Mouse (Mus musculus): Measurements from ENCODE around the gene Itga5. TPM values are rescaled to one million over a fixed set of nuclear protein-coding genes. Genes with fewer than 3 reads are reported as not detected.

Gene Itga5
- polyA plus RNA-seq, 1 experiment from 2014 or later, result 19.6 TPM

- Histone ChIP-seq H3K27ac (ENCODE audit: low read length) (no peak overlapping the region), H3K27me3 (ENCODE audit: control insufficient read depth, insufficient read depth, low read depth, low read length) (peaks cover 22% of the 10 kb centered on the region), H3K9me3 (replicated peaks; ENCODE audit: control insufficient read depth, low read length) (no peaks in the 10 kb centered on the region), H3K4me3 (ENCODE audit: low read depth, low read length) (peak overlapping the region; percentile 66), H3K9ac (ENCODE audit: low read depth, low read length) (peak overlapping the region; percentile 44), H3K4me2 (ENCODE audit: low read depth, low read length) (peak overlapping the region; percentile 82), H3K36me3 (ENCODE audit: control insufficient read depth, insufficient read depth) (no peaks in the 10 kb centered on the region), H3K4me1 (ENCODE audit: control insufficient read depth, low read depth, low read length) (peaks cover 21% of the 10 kb centered on the region)
- under 1% methylated on average over 27 of the region's 31 CpGs for WGBS (ENCODE audit: insufficient replicate concordance)
- ATAC-seq (ENCODE audit: low read depth), result peak; percentile 45
Observed at GRCm38 (mm10) chr15:103339166-103339960, 27.2 kb downstream of the Itga5 start.

GRCm38 (mm10) chr15:103338829-103339165, 27.8 kb downstream of the Itga5 start:
- H3K4me2 ChIP-seq (ENCODE audit: low read depth, low read length), result no peak overlapping the region
- peaks cover 21% of the 10 kb centered on the region for H3K4me1 ChIP-seq (ENCODE audit: control insufficient read depth, low read depth, low read length)
- H3K27me3 ChIP-seq (ENCODE audit: control insufficient read depth, insufficient read depth, low read depth, low read length), result peaks cover 22% of the 10 kb centered on the region
- WGBS (ENCODE audit: insufficient replicate concordance), result 25% methylated on average over 4 of the region's 4 CpGs
- no peak for ATAC-seq (ENCODE audit: low read depth)
- H3K36me3 ChIP-seq (ENCODE audit: control insufficient read depth, insufficient read depth), result no peaks in the 10 kb centered on the region
- H3K27ac ChIP-seq (ENCODE audit: low read length), result no peak overlapping the region
- H3K9ac ChIP-seq (ENCODE audit: low read depth, low read length), result no peak overlapping the region; the same call in 1 of the 2 replicates
- H3K4me3 ChIP-seq (ENCODE audit: low read depth, low read length), result peak overlapping the region; percentile 66; the same call in 1 of the 2 replicates
- H3K9me3 ChIP-seq (replicated peaks; ENCODE audit: control insufficient read depth, low read length), result no peaks in the 10 kb centered on the region

GRCm38 (mm10) chr15:103336996-103337667, 29.4 kb downstream of the Itga5 start:
- no peaks in the 10 kb centered on the region for H3K36me3 ChIP-seq (ENCODE audit: control insufficient read depth, insufficient read depth)
- H3K4me1 ChIP-seq (ENCODE audit: control insufficient read depth, low read depth, low read length), result peaks cover 23% of the 10 kb centered on the region
- H3K4me3 ChIP-seq (ENCODE audit: low read depth, low read length), result no peak overlapping the region
- no peak for ATAC-seq (ENCODE audit: low read depth)
- no peaks in the 10 kb centered on the region for H3K9me3 ChIP-seq (replicated peaks; ENCODE audit: control insufficient read depth, low read length)
- H3K9ac ChIP-seq (ENCODE audit: low read depth, low read length), result no peak overlapping the region
- peaks cover 22% of the 10 kb centered on the region for H3K27me3 ChIP-seq (ENCODE audit: control insufficient read depth, insufficient read depth, low read depth, low read length)
- no peak overlapping the region for H3K27ac ChIP-seq (ENCODE audit: low read length)
- WGBS (ENCODE audit: insufficient replicate concordance), result 30% methylated on average over 11 of the region's 11 CpGs
- no peak overlapping the region for H3K4me2 ChIP-seq (ENCODE audit: low read depth, low read length)

- Histone ChIP-seq H3K27me3 (ENCODE audit: control insufficient read depth, insufficient read depth, low read depth, low read length) (peaks cover 17% of the 10 kb centered on the region), H3K4me3 (ENCODE audit: low read depth, low read length) (no peak overlapping the region), H3K36me3 (ENCODE audit: control insufficient read depth, insufficient read depth) (no peaks in the 10 kb centered on the region), H3K27ac (ENCODE audit: low read length) (no peak overlapping the region), H3K9me3 (replicated peaks; ENCODE audit: control insufficient read depth, low read length) (no peaks in the 10 kb centered on the region), H3K9ac (ENCODE audit: low read depth, low read length) (no peak overlapping the region), H3K4me2 (ENCODE audit: low read depth, low read length) (no peak overlapping the region), H3K4me1 (ENCODE audit: control insufficient read depth, low read depth, low read length) (peaks cover 23% of the 10 kb centered on the region)
- WGBS (ENCODE audit: insufficient replicate concordance), result 57% methylated on average over 7 of the region's 7 CpGs
- ATAC-seq (ENCODE audit: low read depth), result no peak
Observed at GRCm38 (mm10) chr15:103335488-103336235, 30.9 kb downstream of the Itga5 start.

GRCm38 (mm10) chr15:103335040-103335439, 31.5 kb downstream of the Itga5 start:
- Histone ChIP-seq H3K27ac (ENCODE audit: low read length) (no peak overlapping the region), H3K4me3 (ENCODE audit: low read depth, low read length) (no peak overlapping the region), H3K9ac (ENCODE audit: low read depth, low read length) (no peak overlapping the region), H3K9me3 (replicated peaks; ENCODE audit: control insufficient read depth, low read length) (no peaks in the 10 kb centered on the region), H3K27me3 (ENCODE audit: control insufficient read depth, insufficient read depth, low read depth, low read length) (peaks cover 11% of the 10 kb centered on the region), H3K4me1 (ENCODE audit: control insufficient read depth, low read depth, low read length) (peaks cover 18% of the 10 kb centered on the region), H3K4me2 (ENCODE audit: low read depth, low read length) (no peak overlapping the region), H3K36me3 (ENCODE audit: control insufficient read depth, insufficient read depth) (no peaks in the 10 kb centered on the region)
- ATAC-seq (ENCODE audit: low read depth), result no peak
- WGBS (ENCODE audit: insufficient replicate concordance), result 54% methylated on average over 3 of the region's 3 CpGs

- Histone ChIP-seq H3K36me3 (ENCODE audit: control insufficient read depth, insufficient read depth) (no peaks in the 10 kb centered on the region), H3K27ac (ENCODE audit: low read length) (peak overlapping the region; percentile 62), H3K4me3 (ENCODE audit: low read depth, low read length) (peak overlapping the region; percentile 30), H3K9ac (ENCODE audit: low read depth, low read length) (peak overlapping the region; percentile 30; the same call in 1 of the 2 replicates), H3K27me3 (ENCODE audit: control insufficient read depth, insufficient read depth, low read depth, low read length) (peaks cover 8% of the 10 kb centered on the region), H3K4me2 (ENCODE audit: low read depth, low read length) (peak overlapping the region; percentile 47), H3K4me1 (ENCODE audit: control insufficient read depth, low read depth, low read length) (peaks cover 13% of the 10 kb centered on the region), H3K9me3 (replicated peaks; ENCODE audit: control insufficient read depth, low read length) (no peaks in the 10 kb centered on the region)
- peak; percentile 59 for ATAC-seq (ENCODE audit: low read depth)
- WGBS (ENCODE audit: insufficient replicate concordance), result 43% methylated on average over 2 of the region's 2 CpGs
Observed at GRCm38 (mm10) chr15:103334194-103334593, 32.4 kb downstream of the Itga5 start.

- WGBS (ENCODE audit: insufficient replicate concordance), result 60% methylated on average over 5 of the region's 5 CpGs
- H3K27me3 ChIP-seq (ENCODE audit: control insufficient read depth, insufficient read depth, low read depth, low read length), result peaks cover 3% of the 10 kb centered on the region
- H3K9me3 ChIP-seq (replicated peaks; ENCODE audit: control insufficient read depth, low read length), result no peaks in the 10 kb centered on the region
- ATAC-seq (ENCODE audit: low read depth), result peak; percentile 57
- H3K4me3 ChIP-seq (ENCODE audit: low read depth, low read length), result peak overlapping the region; percentile 30
- H3K4me1 ChIP-seq (ENCODE audit: control insufficient read depth, low read depth, low read length), result peaks cover 9% of the 10 kb centered on the region
- peak overlapping the region; percentile 47 for H3K4me2 ChIP-seq (ENCODE audit: low read depth, low read length)
- H3K9ac ChIP-seq (ENCODE audit: low read depth, low read length), result peak overlapping the region; percentile 30; the same call in 1 of the 2 replicates
- H3K27ac ChIP-seq (ENCODE audit: low read length), result peak overlapping the region; percentile 62
- no peaks in the 10 kb centered on the region for H3K36me3 ChIP-seq (ENCODE audit: control insufficient read depth, insufficient read depth)
Observed at GRCm38 (mm10) chr15:103333738-103334137, 32.8 kb downstream of the Itga5 start.

- WGBS (ENCODE audit: insufficient replicate concordance), result 45% methylated on average over 5 of the region's 5 CpGs
- H3K9ac ChIP-seq (ENCODE audit: low read depth, low read length), result peak overlapping the region; percentile 18
- peak overlapping the region; percentile 62 for H3K27ac ChIP-seq (ENCODE audit: low read length)
- no peaks in the 10 kb centered on the region for H3K36me3 ChIP-seq (ENCODE audit: control insufficient read depth, insufficient read depth)
- H3K4me3 ChIP-seq (ENCODE audit: low read depth, low read length), result peak overlapping the region; percentile 30
- peak overlapping the region; percentile 47 for H3K4me2 ChIP-seq (ENCODE audit: low read depth, low read length)
- no peaks in the 10 kb centered on the region for H3K9me3 ChIP-seq (replicated peaks; ENCODE audit: control insufficient read depth, low read length)
- no peaks in the 10 kb centered on the region for H3K27me3 ChIP-seq (ENCODE audit: control insufficient read depth, insufficient read depth, low read depth, low read length)
- H3K4me1 ChIP-seq (ENCODE audit: control insufficient read depth, low read depth, low read length), result peaks cover 9% of the 10 kb centered on the region
- 0 out of 2 replicates have a peak, but pooled peaks have one; percentile 16 for ATAC-seq (ENCODE audit: low read depth)
Observed at GRCm38 (mm10) chr15:103333081-103333615, 33.4 kb downstream of the Itga5 start.

All from liver, embryonic 16.5 days (tissue).